Mouse (Mus musculus): ENCODE data around the gene Prrg2. TPM values are rescaled to one million over a fixed set of nuclear protein-coding genes. Genes with fewer than 3 reads are reported as not detected.
A peak's percentile ranks its signal among the peaks of the same experiment; 100 is the strongest.
"Not testable (repeated sequence)": the region's sequence is repeated elsewhere in the genome, so short reads cannot be mapped to it uniquely, and the experiment has no call there.

Gene Prrg2
- polyA plus RNA-seq, 1 experiment from 2014 or later: 10.5 TPM

DNA sequence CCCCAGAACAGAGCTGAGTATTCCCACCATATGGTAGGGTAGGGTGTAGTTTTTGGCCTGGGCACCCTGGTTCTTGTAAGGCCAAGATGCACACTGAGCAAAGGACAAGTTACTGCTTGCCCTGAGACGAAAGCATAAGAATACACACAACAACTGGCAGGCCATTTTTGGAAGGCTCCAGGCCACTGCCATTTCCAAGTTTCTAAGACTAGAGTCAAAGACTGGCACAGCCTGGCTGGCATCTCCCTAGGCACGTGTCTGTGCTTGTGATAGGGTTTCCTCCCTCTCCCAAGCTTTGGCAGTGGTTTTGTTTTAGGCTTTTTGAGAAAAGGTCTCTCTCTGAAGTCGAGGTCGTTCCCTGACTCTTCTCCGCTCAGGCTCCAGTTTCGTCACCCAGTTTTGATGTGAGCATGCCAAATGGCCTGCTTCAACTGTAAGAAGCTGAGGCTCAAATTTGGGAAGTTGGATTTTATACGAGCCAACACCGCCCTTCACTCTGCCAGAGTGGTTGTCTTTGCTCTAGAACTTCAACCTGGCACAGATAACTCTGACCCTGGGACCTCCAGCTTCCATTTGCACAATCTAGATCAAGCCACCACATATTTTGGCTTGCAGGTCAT lies 36.8 kb downstream of the Prrg2 start:
- Histone ChIP-seq H3K4me2 (ENCODE audit: low read depth, low read length) (no peak overlapping the region), H3K4me1 (ENCODE audit: control insufficient read depth, low read depth, low read length) (no peaks in the 10 kb centered on the region), H3K27ac (ENCODE audit: low read length) (no peak overlapping the region), H3K9me3 (replicated peaks; ENCODE audit: control insufficient read depth, low read length) (no peaks in the 10 kb centered on the region), H3K36me3 (ENCODE audit: control insufficient read depth, insufficient read depth) (peaks cover 2% of the 10 kb centered on the region), H3K27me3 (ENCODE audit: control insufficient read depth, insufficient read depth, low read depth, low read length) (no peaks in the 10 kb centered on the region), H3K4me3 (ENCODE audit: low read depth, low read length) (no peak overlapping the region), H3K9ac (ENCODE audit: low read depth, low read length) (no peak overlapping the region)
- WGBS (ENCODE audit: insufficient replicate concordance): 53% methylated on average over 8 of the region's 8 CpGs
- ATAC-seq (ENCODE audit: low read depth): no peak

DNA sequence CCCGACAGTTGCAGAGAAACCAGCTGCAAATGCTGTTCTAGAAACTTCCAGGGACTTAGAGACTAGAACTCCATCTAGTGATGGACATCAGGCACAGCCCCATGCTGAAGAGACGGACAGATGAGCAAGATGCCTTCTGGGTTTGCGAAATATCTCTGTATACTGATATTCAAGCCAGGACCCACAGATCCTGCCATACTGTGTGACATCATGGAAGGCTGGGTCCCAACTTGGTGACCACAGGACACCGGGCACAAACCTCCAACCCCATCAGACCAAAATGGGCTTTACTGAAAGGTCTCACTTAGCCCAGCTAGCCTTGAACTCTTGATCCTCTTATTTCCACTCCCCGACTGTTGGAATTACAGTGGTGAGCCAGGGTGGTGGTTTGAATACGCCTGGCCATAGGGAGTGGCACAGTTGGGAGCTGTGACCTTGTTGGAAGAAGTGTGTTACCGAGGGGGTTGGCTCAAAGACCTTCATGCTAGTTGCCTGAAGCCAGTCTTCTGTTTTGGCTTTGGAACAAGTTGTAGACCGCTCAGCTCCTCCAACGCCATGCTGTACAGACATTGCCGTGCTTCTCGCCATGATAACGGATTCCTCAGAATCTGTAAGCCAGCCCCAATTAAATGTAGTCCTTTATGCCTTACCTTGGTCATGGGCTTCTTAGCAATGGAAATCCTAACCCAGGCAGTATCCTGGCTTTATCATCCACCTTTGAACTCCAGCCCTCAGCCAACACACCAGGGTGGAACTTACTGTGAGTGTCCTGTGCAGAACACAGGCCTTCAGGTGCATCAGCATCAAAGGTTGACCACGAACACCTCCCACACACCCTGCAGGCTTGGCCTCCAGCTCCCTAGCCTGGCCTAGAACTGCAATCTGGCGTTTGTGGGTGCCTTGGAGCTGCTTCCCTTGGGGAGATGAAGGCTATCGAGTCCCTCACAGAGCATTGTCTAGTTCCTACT lies 37.9 kb downstream of the Prrg2 start:
- Histone ChIP-seq H3K4me1 (ENCODE audit: control insufficient read depth, low read depth, low read length) (no peaks in the 10 kb centered on the region), H3K27me3 (ENCODE audit: control insufficient read depth, insufficient read depth, low read depth, low read length) (no peaks in the 10 kb centered on the region), H3K9me3 (replicated peaks; ENCODE audit: control insufficient read depth, low read length) (no peaks in the 10 kb centered on the region), H3K36me3 (ENCODE audit: control insufficient read depth, insufficient read depth) (peaks cover under 1% of the 10 kb centered on the region; the same call in 1 of the 2 replicates), H3K27ac (ENCODE audit: low read length) (no peak overlapping the region), H3K9ac (ENCODE audit: low read depth, low read length) (no peak overlapping the region), H3K4me2 (ENCODE audit: low read depth, low read length) (no peak overlapping the region), H3K4me3 (ENCODE audit: low read depth, low read length) (no peak overlapping the region)
- WGBS (ENCODE audit: insufficient replicate concordance): 69% methylated on average over 15 of the region's 15 CpGs
- peak; percentile 28; the same call in 1 of the 2 replicates for ATAC-seq (ENCODE audit: low read depth)

DNA sequence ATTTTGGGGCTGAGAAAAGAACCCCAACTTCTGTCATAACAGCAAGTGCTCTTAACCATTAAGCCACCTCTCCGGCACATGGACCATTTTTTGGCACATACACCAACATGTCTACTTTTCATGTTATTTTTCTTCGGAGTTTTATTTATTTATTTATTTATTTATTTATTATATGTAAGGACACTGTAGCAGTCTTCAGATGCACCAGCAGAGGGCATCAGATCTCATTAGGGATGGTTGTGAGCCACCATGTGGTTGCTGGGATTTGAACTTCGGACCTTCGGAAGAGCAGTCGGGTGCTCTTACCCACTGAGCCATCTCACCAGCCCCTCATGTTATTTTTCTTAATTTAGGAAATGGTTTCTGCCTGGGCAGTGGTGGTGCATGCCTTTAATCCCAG lies 38.8 kb downstream of the Prrg2 start:
- H3K9me3 ChIP-seq (replicated peaks; ENCODE audit: control insufficient read depth, low read length); H3K36me3 ChIP-seq (ENCODE audit: control insufficient read depth, insufficient read depth); H3K27me3 ChIP-seq (ENCODE audit: control insufficient read depth, insufficient read depth, low read depth, low read length); H3K4me2 ChIP-seq (ENCODE audit: low read depth, low read length); H3K4me1 ChIP-seq (ENCODE audit: control insufficient read depth, low read depth, low read length); H3K4me3 ChIP-seq (ENCODE audit: low read depth, low read length); H3K27ac ChIP-seq (ENCODE audit: low read length); H3K9ac ChIP-seq (ENCODE audit: low read depth, low read length); ATAC-seq (ENCODE audit: low read depth): not testable (repeated sequence)
- 59% methylated on average over 5 of the region's 5 CpGs for WGBS (ENCODE audit: insufficient replicate concordance)

DNA sequence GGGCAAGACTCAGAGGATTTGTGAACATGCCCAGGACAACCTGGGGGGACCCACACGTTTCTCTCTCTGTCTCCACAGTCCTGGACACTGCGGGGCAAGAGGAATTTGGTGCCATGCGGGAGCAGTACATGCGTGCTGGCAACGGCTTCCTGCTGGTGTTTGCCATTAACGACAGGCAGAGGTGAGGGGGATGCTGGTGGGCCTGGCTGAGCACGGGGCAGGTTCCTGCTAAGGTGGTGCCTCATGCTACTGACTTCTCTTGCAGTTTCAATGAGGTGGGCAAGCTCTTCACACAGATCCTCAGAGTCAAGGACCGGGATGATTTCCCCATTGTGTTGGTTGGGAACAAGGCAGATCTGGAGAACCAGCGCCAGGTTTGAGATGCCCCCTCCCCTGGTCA lies 42.3 kb downstream of the Prrg2 start:
- no peak overlapping the region for H3K9ac ChIP-seq (ENCODE audit: low read depth, low read length)
- no peak overlapping the region for H3K27ac ChIP-seq (ENCODE audit: low read length)
- no peaks in the 10 kb centered on the region for H3K9me3 ChIP-seq (replicated peaks; ENCODE audit: control insufficient read depth, low read length)
- ATAC-seq (ENCODE audit: low read depth): no peak
- H3K4me3 ChIP-seq (ENCODE audit: low read depth, low read length): no peak overlapping the region
- no peak overlapping the region for H3K4me2 ChIP-seq (ENCODE audit: low read depth, low read length)
- no peaks in the 10 kb centered on the region for H3K36me3 ChIP-seq (ENCODE audit: control insufficient read depth, insufficient read depth)
- H3K27me3 ChIP-seq (ENCODE audit: control insufficient read depth, insufficient read depth, low read depth, low read length): peaks cover 3% of the 10 kb centered on the region; the same call in 1 of the 2 replicates
- peaks cover 22% of the 10 kb centered on the region for H3K4me1 ChIP-seq (ENCODE audit: control insufficient read depth, low read depth, low read length)
- WGBS (ENCODE audit: insufficient replicate concordance): 64% methylated on average over 9 of the region's 9 CpGs

DNA sequence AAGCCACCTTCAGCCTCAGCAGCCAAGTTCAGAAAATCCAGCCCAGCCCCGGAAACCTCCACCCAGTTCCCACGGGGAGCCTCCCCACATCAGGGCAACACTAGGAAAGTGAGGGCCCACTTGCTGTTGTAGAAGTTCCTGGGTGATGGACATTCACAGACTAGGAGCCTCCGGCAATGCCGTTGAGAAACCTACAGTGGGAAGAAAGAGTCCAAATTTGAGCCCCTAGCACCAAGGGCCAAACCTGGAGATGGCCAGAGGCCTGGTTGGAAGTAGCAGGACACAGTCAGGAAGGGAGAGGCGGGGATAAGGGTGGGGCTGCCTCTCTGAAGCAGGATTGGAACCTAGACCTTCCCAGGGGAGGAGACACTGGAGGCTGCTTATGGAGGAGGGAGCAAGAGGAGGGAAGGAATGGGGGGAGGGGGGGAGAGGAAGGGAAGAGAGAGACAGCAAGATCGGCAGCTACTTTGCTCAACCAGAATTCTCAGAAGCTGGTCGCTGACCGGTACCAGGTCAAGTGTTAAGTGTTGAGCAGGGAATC lies 43.4 kb downstream of the Prrg2 start:
- WGBS (ENCODE audit: insufficient replicate concordance): 25% methylated on average over 8 of the region's 8 CpGs
- no peaks in the 10 kb centered on the region for H3K9me3 ChIP-seq (replicated peaks; ENCODE audit: control insufficient read depth, low read length)
- H3K9ac ChIP-seq (ENCODE audit: low read depth, low read length): no peak overlapping the region
- no peak for ATAC-seq (ENCODE audit: low read depth)
- no peak overlapping the region for H3K27ac ChIP-seq (ENCODE audit: low read length)
- no peak overlapping the region for H3K4me3 ChIP-seq (ENCODE audit: low read depth, low read length)
- peaks cover 33% of the 10 kb centered on the region for H3K4me1 ChIP-seq (ENCODE audit: control insufficient read depth, low read depth, low read length)
- peaks cover 3% of the 10 kb centered on the region; the same call in 1 of the 2 replicates for H3K27me3 ChIP-seq (ENCODE audit: control insufficient read depth, insufficient read depth, low read depth, low read length)
- no peaks in the 10 kb centered on the region for H3K36me3 ChIP-seq (ENCODE audit: control insufficient read depth, insufficient read depth)
- H3K4me2 ChIP-seq (ENCODE audit: low read depth, low read length): no peak overlapping the region

DNA sequence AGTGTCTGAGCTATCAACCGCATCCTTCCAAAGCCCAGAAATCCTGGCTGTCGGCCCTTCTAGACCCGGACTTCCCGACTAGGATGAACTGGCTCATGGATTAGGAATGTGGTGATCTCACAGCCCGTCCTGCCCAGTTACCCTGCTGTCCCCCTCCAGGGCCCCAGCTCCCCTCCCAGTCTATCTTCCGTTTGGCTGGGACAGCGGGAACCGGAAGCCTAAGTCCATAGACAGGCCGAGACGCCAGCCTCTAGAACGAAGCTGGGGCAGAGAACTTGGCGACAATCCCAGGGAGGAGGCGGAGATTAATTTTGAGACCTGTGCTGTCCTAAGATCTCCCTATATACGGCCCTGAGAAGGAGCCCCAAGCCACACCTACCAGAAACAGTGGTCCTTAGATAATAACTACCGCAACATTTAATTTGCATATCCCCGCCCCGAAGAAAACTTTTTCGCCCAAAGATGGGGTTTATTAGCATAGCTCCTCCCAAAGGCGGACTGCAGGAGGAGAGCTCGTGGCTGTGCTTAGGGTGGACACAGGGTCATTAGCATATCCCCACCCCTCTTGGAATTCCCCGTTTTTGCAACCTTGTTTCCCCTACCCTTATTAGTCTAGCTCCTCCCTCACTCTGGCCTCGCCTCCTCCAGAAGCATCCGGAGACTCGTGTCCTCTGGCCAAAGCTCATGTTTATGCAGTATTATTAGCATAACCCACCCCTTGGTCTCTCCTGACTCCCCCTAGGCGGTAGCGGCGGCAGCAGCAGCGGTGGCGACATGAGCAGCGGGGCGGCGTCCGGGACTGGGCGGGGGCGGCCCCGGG lies 45.0 kb downstream of the Prrg2 start, which contains the start of gene Rras:
Rras (plus strand) TSS at position 720 of the 820 bp plus-strand sequence.
- WGBS (ENCODE audit: insufficient replicate concordance): under 1% methylated on average over 32 of the region's 36 CpGs
- H3K36me3 ChIP-seq (ENCODE audit: control insufficient read depth, insufficient read depth): peaks cover 3% of the 10 kb centered on the region
- ATAC-seq (ENCODE audit: low read depth): peak; percentile 83
- H3K9ac ChIP-seq (ENCODE audit: low read depth, low read length): peak within 1 kb of the TSS; percentile 99
- peak within 1 kb of the TSS; percentile 100 for H3K4me2 ChIP-seq (ENCODE audit: low read depth, low read length)
- peaks cover 46% of the 10 kb centered on the region for H3K4me1 ChIP-seq (ENCODE audit: control insufficient read depth, low read depth, low read length)
- no peaks in the 10 kb centered on the region for H3K9me3 ChIP-seq (replicated peaks; ENCODE audit: control insufficient read depth, low read length)
- H3K27ac ChIP-seq (ENCODE audit: low read length): peak within 1 kb of the TSS; percentile 99
- H3K27me3 ChIP-seq (ENCODE audit: control insufficient read depth, insufficient read depth, low read depth, low read length): peaks cover 3% of the 10 kb centered on the region; the same call in 1 of the 2 replicates
- peak within 1 kb of the TSS; percentile 98 for H3K4me3 ChIP-seq (ENCODE audit: low read depth, low read length)

DNA sequence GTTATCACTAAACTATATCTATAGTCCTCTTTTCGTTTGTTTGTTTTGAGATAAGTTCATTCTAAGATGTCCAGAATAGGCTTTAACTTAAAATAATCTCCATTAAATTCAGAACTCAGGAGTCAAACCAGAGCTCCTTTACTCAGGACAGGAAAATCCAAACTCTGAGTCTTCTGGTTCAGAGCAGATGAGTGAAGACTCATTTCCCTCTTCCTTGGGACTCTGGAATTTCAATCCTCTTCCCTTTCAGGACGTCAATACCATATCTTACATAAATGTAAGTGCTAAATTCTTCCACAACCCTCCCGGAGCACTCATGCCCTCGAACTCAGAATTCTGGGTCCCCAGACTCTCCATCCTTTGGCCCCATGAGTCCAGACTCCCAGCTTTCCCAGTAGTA lies 45.7 kb downstream of the Prrg2 start:
- H3K4me2 ChIP-seq (ENCODE audit: low read depth, low read length): peak overlapping the region; percentile 100
- H3K9ac ChIP-seq (ENCODE audit: low read depth, low read length): peak overlapping the region; percentile 99
- no peak for ATAC-seq (ENCODE audit: low read depth)
- peak overlapping the region; percentile 98 for H3K4me3 ChIP-seq (ENCODE audit: low read depth, low read length)
- H3K36me3 ChIP-seq (ENCODE audit: control insufficient read depth, insufficient read depth): peaks cover 7% of the 10 kb centered on the region
- no peaks in the 10 kb centered on the region for H3K9me3 ChIP-seq (replicated peaks; ENCODE audit: control insufficient read depth, low read length)
- WGBS (ENCODE audit: insufficient replicate concordance): 2% methylated on average over 4 of the region's 4 CpGs
- peaks cover 3% of the 10 kb centered on the region; the same call in 1 of the 2 replicates for H3K27me3 ChIP-seq (ENCODE audit: control insufficient read depth, insufficient read depth, low read depth, low read length)
- peaks cover 46% of the 10 kb centered on the region for H3K4me1 ChIP-seq (ENCODE audit: control insufficient read depth, low read depth, low read length)
- peak overlapping the region; percentile 99 for H3K27ac ChIP-seq (ENCODE audit: low read length)

DNA sequence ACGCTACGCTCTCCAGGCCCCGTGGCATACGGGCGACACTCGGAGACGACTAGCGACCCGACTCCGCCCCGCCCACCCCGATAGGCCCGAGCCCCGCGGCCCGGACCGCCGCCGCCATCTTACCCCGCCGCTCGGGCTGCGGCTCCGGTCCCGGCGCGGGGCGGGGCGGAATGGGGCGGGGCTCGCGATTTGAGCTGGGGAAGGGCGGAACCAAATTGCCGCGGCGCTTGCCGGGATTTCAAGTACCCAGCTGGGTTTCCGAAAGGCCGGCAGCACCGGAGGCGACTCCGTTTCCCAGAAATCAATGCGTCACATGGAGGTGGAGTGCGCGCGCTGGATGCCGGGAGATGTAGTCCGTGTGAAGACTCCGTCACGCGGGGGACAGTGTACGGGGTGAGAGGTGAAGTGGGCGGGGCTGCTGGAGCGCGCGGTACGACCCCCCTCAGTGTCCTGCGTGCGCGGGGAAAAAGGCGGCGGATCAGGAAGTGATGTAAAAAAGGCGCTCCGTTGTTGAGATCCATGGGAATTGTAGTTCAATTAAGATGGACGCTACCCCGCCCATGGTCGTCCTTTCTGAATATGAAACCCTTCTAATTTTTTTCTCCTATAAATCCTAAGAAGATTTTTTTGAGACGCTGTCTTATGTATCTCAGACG lies 46.4 kb downstream of the Prrg2 start, which contains the start of gene Scaf1:
Scaf1 (minus strand) TSS at position 407 of the 656 bp plus-strand sequence.
- no peaks in the 10 kb centered on the region for H3K9me3 ChIP-seq (replicated peaks; ENCODE audit: control insufficient read depth, low read length)
- peak within 1 kb of the TSS; percentile 99 for H3K27ac ChIP-seq (ENCODE audit: low read length)
- peak within 1 kb of the TSS; percentile 99 for H3K9ac ChIP-seq (ENCODE audit: low read depth, low read length)
- peak; percentile 81 for ATAC-seq (ENCODE audit: low read depth)
- under 1% methylated on average over 69 of the region's 69 CpGs for WGBS (ENCODE audit: insufficient replicate concordance)
- H3K4me2 ChIP-seq (ENCODE audit: low read depth, low read length): peak within 1 kb of the TSS; percentile 100
- peaks cover 12% of the 10 kb centered on the region for H3K36me3 ChIP-seq (ENCODE audit: control insufficient read depth, insufficient read depth)
- peaks cover 3% of the 10 kb centered on the region; the same call in 1 of the 2 replicates for H3K27me3 ChIP-seq (ENCODE audit: control insufficient read depth, insufficient read depth, low read depth, low read length)
- peaks cover 46% of the 10 kb centered on the region for H3K4me1 ChIP-seq (ENCODE audit: control insufficient read depth, low read depth, low read length)
- H3K4me3 ChIP-seq (ENCODE audit: low read depth, low read length): peak within 1 kb of the TSS; percentile 98
